Mouse (Mus musculus) adrenal gland, postnatal 10 days (tissue): ENCODE measurements around the gene Rab23. TPM values are rescaled to one million over a fixed set of nuclear protein-coding genes. Genes with fewer than 3 reads are reported as not detected.

Source experiments
- DNase-seq: peaks from one replicate; pipeline ENCODE4 v3.0.0; 2021; ENCODE audit warnings: mixed read lengths
- long read RNA-seq, 2 experiments: library from polyadenylated mRNA; stranded (forward); transcript quantifications; one replicate each; pipeline ENCODE4 v2.0.0; 2021
- total RNA-seq, 2 experiments: library from RNA; stranded (reverse); gene quantifications; 2 replicates each; pipeline ENCODE4 v1.2.3; 2021

Rab23 gene
- total RNA-seq = 10 to 100 TPM; 11.6 to 14.6 TPM
- long read RNA-seq, experiment 1, full-length matches to known transcripts = 7 of 12 reads
- long read RNA-seq, experiment 1, partial matches to known transcripts = 0 of 12 reads
- long read RNA-seq, experiment 1, other reads (novel, unspliced or antisense) = 5 of 12 reads
- long read RNA-seq, experiment 2, full-length matches to known transcripts = 5 of 6 reads
- long read RNA-seq, experiment 2, partial matches to known transcripts = 0 of 6 reads
- long read RNA-seq, experiment 2, other reads (novel, unspliced or antisense) = 1 of 6 reads

- peak; percentile 87 for DNase-seq
Measured at GRCm38 (mm10) chr1:33719733-33720225, at the start of gene Rab23. Gene Rab23, plus strand, starts transcription at chr1:33719887.

DNA sequence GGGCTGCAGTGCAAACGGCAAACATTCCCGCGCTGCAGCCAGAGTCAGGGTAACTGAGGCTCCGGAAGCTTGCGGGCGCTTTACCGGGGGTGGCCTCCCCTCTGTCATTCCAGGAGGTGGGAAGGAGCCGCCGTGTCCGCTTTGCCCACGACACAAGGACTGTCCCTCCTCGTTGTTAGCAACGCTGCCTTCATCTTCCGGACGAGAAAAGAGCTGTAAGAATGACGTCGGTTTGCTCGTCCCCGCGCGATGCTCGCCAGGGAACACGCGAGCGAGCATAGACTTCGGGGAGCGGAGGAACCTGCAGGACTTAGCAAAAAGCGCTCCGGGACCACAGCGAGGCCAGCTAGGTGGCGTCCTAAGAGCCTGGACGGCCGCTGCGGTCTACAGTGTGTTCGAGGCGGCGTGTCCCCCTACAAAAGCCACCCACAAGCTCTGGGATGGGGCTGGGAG is 49.5 kb upstream of the Rab23 start:
- DNase-seq = peak; percentile 69

DNA sequence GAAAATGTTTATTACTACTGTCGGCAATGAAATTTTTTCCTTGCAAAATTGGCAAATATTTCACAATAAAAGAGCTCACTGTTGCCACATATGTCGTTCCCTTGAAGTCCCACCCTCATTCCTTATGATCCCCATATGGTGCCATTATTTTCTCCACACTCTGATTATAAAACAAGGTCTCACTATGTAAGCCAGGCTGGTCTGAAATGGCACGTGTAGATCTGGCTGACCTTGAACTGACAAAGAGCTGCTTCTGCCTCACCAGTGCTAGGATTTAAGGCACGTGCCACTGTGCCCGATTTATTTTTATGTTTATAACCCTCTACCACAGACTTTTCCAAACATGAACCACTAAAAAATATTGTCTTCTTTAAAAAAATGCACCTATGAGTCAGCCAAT is 48.2 kb upstream of the Rab23 start:
- peak; percentile 16 for DNase-seq

DNA sequence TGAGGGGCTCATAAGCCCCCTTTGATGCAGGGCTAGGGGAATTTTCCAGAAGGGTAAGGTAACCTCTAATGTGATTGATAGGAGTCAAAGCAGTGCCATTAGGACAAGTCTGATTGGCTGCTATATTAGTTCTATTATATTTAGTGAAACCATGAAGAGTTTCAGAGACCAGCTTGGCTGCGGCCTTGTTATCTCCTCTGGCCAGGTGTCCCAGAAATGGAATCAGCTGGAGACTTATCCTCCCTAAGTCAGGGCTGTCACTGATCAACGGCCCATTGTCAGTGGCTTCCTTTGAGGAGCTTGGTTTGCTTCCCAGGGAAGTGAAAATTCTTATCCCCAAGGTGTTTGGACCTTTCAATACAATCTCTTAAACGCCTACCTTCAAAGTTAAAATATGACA is 47.6 kb upstream of the Rab23 start:
- no peak for DNase-seq

- DNase-seq = peak; percentile 34
Measured at GRCm38 (mm10) chr1:33672514-33672913, 47.2 kb upstream of the Rab23 start.

- no peak for DNase-seq
Measured at GRCm38 (mm10) chr1:33673158-33673960, 46.3 kb upstream of the Rab23 start.

- no peak for DNase-seq
Measured at GRCm38 (mm10) chr1:33680435-33680834, 39.3 kb upstream of the Rab23 start.

GRCm38 (mm10) chr1:33680890-33681289 is 38.8 kb upstream of the Rab23 start:
- DNase-seq = no peak

- DNase-seq = peak; percentile 29
Measured at GRCm38 (mm10) chr1:33684459-33684858, 35.2 kb upstream of the Rab23 start.

DNA sequence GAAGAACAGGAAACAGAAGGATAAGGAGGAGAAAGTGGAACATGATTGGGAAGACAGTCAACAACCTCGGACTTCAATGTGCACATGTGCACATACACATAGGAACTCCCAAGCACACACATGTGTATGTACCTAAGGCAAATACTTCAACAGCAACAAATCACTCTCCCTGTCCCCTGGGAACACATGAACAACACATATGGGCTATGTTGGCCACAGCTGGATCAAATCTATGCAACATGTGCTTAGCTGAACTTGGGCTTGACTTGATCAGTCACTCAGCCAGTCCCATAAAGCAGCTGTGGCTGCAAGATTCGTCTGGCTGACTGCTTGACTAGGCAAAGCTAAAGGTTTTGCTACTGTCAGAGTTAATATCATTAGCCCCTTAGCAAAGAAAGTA is 30.9 kb upstream of the Rab23 start:
- no peak for DNase-seq

GRCm38 (mm10) chr1:33689446-33690086 is 30.1 kb upstream of the Rab23 start:
- no peak for DNase-seq

GRCm38 (mm10) chr1:33690087-33690448 is 29.6 kb upstream of the Rab23 start:
- no peak for DNase-seq

DNA sequence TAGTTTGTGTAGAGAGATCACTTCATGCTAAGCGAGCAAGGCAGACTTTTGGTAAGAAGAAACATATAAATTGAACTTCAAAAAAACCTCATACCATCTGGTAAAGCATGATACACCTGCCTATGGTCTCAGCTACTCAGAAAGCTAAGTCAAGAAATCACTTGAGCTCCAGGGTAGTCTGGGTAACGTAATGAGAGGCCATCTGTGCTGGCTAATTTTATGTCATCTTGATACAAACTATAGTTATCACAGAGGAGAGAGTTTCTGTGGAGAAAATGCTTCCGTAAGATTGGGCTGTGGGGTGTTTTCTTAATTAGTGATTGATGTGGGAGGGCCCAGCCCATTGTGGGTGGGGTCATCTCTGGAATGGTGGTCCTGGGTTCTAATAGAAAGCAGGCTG is 25.8 kb upstream of the Rab23 start:
- DNase-seq = no peak

DNA sequence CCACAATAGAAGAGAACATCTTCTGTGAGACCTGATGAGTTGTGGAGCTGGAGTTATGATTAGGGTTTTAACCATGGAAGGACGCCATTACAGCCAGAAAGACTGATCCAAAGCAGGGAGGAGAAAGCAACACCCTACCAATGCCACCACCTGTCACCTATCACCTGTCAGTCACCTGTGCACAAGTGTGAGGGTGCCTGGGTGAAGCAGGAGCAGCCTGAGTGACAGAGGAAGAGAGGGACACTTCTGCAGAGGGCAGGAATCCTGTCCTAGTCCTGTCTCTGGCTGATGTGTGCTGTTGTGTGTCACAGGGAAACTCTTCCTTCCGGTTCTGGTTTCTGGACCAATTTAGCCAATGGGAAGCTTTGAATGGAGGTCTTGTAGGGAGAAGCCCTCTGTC is 23.7 kb upstream of the Rab23 start:
- DNase-seq = no peak

- no peak for DNase-seq
Measured at GRCm38 (mm10) chr1:33701244-33701643, 18.4 kb upstream of the Rab23 start.

DNA sequence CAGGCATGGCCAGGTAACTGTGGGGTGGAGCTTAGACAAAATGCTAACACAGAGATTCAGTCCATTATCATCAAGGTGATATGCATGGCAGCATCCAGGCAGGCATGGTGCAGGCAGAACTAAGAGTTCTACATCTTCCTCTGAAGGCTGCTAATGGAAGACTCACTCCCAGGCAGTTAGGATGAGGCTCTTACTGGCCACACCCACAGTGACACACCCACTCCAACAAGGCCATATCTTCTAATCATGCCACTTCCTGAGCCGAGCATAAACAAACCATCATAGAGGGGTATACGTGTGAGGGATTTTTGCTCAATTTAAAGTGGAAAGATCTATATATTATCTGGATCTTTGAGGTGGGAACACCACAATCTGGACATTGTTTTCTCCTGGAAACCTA is 10.1 kb upstream of the Rab23 start:
- DNase-seq = no peak

DNA sequence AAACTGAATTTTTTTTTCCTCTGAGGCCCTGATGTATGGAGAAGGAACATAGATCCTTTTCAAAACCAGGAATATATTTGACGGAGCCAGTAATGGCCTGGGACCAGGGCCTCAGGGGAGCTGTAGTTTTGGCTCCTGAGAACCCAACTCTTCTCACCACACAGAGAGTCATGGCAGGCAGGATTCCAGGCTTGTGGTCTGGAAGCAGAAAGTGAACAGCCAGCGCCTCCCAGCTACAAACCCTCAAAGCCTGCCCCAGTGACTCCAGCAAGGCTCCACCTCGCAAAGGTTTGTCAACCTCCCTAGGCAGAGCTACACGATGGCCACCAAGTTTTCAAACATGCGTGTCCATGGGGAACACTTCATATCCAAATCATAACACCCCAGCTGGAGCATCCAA is 7.7 kb upstream of the Rab23 start:
- DNase-seq = no peak

- DNase-seq = no peak
Measured at GRCm38 (mm10) chr1:33714796-33715195, 4.9 kb upstream of the Rab23 start.

DNA sequence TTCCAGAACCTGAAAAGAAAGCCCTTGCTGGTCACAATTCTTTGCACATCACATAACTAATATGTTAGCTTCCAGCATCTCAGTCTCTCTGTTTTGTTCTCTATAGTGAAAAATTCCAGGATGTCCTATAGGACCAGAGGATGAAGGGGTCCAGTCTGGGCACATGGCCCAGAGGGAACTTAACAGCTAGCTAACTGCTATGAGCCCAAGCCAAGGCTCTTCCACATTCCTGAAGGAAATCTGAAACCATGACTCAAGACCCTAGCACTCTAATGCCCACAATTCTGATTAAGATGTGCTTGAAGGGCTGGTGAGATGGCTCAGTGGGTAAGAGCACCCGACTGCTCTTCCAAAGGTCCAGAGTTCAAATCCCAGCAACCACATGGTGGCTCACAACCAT is 2.1 kb upstream of the Rab23 start:
- no peak for DNase-seq

GRCm38 (mm10) chr1:33720231-33720630 is 544 bp downstream of the Rab23 start:
- no peak for DNase-seq

DNA sequence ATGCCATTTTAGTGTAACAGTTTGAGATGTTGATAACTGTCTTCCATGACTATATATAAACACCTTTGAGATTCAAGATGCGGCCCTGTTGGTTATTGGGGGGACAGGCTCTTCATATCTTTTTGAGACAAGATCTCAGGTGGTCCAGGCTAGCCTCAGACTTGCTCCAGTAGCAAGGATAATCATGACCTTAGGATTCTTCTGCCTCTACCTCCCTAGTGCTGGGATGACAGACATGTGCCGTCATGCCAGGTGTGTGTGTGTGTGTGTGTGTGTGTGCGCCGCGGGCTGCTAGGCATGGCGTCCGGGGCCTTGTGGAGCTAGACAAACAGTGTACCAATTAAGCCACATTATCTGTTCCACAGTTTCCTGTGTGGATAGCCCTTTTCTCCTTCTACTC is 1.3 kb downstream of the Rab23 start:
- DNase-seq = no peak

- DNase-seq = no peak
Measured at GRCm38 (mm10) chr1:33724516-33724915, 4.8 kb downstream of the Rab23 start.

DNA sequence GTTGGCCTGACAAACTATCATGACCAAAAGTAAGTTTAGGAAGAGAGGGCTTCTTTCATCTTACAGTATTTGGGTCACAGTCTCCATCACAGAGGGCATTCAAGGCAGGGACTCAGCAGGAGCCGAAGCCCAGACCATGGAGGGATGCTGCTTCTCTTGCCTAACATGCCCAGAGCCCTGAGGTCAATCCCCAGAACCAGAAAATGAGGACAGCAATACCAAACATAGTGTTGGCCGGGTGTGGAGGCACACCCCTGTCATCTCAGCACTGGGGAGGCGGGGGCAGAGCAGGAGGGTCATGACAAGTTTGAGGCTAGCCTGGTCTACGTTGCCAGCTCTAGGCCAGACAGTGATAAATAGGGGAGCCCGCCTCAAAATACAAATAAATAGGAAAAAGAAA is 5.4 kb downstream of the Rab23 start:
- DNase-seq = no peak
